Mouse (Mus musculus) cerebellum, adult 11 months (tissue): ENCODE data around the gene Colgalt1.

Experiments
- DNase-seq: peaks from one replicate; pipeline ENCODE4 v3.0.0; 2022

Colgalt1 gene

DNA sequence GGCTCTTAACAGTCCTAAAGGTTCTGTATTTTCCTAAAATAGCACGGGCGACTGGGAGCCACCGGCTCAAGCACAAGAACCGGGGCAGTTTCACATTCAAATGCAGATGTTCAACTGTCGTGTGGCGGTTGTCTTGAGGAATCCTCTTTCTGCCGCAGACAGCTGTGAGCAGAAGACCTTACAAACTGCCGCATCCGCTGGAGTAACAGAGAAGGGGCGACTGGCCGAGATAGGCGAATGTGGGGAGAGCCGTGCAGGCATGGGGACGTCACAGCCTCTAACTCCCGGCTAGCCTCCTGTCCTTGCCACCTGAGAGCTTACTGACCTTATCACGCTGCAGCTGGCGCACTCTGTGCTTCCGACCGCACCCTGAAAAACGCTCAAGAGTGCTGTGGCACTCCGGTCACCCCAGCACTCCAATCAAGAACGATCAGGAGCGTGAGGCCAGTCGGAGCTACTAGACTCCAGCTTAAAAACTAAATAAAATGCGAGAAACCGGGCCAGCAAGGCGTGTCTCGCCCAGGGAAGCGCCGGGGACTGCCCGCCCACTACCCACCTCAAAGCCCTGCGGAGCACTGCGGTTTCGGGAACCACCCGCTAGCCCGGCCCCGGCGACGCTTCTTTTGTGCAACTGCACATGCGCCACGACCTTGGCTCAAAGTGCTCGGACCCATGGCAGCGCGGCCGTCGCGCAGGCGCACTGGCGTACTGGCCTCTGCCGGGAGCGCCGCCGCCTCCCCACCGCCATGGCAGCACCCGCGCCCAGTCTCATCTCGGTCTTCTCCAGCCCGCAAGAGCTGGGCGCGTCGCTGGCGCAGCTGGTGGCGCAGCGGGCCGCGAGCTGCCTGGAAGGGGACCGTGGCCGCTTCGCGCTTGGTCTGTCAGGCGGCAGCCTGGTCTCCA, 19.1 kb upstream of the Colgalt1 start, which contains the start of gene Pgls:
Pgls (plus strand) TSS at position 706 of the 903 bp plus-strand sequence.
- DNase-seq = peak; percentile 96

DNA sequence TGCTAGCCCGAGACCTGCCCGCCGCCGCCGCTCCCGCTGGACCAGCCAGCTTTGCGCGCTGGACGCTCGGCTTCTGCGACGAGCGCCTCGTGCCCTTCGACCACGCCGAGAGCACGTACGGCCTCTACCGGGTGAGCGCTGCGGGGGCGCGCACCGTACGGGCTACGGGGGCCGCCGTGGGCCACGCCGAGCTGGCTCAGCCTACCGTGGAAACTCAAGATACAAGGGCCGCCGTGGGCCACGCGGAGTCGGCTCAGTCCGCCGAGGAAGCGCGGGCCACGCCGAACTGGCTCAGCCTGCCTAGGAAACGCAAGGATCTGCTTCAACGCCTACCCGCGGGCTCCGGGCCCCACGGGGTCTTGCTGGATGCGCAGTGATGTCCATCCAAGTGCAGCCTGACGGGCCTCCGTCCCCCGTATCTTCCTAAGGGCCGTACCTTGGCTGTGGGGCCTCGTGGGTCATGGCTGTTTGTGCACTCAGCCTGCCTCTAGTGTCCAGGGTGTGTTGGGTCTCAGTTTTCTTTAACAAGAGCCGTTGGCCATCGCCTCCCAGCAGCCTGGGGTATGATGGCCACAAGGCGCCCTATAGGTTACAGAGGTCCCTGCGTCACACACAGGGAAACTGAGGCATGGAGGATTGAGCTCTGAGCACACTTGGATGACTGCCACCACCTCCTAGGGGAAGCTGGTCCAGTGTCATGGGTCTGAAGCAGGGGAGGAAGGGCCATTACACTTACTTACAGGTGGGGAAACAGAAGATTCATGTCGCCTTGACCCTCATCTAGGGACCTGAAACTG, 18.2 kb upstream of the Colgalt1 start:
- DNase-seq = peak; percentile 89

DNA sequence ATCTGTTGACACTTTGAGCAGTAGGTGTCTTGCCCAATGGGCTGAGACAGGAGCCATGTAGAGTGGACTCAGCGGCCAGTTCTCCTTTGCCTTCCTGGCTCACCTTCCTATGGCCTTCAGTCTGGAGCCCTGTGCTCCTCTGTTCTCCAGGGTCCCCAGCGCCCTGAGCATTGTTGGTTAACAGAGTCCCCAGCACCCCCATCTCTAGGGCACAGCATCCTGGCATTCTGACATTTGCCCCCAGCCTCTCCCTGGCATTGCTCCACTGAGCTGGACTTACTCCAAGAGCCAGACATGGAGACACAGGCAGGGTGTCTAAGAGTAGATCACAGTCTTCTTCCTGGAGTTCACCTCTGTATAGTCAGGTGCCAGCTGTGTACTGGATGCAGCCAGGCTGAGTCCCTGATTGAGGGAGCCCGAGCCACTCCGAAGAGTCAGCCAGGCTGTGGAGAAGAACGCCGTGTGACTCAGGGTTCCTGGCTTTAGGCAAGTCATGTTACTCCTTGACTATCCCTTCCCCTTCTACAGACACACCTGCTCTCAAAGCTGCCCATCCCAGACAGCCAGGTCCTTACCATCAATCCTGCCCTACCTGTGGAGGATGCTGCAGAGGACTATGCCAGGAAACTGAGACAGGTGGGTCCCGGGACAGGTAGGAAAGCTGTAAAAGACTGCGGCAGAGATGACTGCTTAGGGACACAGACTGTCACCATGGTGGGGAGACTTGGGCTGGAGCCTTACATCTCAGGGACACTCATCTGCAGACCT, 17.1 kb upstream of the Colgalt1 start:
- no peak for DNase-seq

DNA sequence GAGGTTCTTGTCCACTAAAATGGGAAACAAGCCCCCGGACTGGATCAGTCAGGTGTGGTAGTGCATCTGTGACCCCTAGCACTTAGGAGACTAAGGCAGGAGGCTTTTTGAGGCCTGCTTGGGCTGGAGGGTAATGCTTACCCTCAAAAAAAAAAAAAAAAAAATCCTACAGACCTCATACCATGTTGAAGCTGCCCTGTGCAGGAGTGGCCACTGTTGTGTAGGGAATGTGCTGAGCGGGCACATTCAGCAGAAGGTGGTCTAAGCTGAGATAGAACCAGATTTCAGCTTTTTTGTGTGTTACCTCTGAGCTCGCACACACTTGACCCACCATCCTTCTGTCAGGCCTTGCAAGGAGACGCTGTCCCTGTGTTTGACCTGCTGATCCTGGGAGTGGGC, 16.5 kb upstream of the Colgalt1 start:
- DNase-seq = no peak

DNA sequence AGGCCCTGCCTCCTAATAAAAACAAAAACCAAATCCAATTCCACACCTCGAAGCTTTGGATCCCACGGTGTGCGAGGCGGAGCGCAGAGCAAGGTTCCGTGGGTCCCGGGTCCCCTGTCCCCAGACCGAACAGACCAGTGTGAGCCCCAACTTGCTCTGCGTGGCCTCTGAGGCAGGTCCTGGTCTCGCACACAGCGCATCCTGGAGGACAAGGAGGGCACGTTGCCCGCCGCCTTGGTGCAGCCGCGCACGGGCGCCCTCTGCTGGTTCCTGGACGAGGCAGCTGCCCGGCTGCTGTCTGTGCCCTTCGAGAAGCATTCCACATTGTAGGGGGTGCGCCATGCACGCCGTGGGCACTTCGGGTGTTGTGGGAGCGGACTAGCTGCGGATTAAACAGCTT, 14.9 kb upstream of the Colgalt1 start:
- DNase-seq = peak; percentile 91

DNA sequence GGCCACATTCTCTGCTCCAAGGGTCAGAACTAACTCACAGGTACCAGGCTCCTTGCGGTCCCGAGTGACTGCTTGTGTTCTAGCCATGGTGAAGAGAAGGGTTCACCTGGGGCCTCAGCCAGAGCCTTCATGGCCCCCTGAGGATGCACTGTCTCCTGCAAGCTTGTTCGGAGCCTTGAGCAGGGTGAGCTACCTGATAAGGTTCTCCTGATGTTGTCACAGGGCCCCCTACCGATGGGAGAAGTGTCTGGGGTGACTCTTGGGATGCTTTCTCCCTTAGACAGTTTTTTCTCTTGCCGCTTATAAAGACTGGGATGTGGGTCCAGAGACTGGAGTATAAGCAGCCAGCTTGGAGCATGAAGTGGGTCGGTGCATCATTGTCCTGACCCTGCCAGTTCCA, 14.4 kb upstream of the Colgalt1 start:
- no peak for DNase-seq

DNA sequence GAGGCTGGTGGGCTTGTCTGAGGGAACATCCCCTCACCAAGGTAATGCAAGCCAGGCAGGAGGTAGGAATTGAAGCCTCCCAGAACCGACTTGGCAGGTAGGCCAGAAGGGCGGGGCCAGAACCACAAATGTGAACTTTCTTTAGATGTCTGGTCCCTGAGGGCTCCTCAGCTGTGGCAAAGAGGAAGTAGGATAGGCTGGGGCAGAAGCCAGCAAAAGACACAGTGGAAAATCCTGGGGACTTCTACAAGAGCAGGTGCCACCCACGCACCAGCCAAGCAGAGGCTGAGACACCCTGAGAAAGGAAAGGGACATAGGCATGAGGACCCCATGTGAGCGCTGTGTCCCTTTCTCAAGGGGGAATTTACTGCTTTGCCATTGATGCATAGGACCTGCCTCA, 14.0 kb upstream of the Colgalt1 start:
- no peak for DNase-seq

DNA sequence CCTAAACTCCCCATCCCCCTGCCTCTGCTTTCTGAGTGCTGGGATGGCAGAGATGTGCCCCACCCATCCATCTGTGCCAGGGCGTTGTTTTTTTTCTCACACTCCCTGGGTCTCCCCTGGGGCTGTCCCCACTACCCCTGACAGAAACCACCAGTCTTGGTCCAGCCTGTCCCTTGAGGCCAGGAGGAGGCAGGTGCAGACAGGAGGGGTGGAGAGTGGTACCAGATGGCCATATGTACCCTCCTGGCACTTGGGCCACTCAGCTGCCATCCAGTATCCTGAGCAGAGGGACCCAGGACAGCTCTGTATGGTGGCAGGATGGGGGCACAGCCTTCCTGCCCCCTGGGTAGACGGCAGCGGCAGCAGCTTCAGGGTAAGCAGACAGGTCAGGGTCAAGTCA, 13.3 kb upstream of the Colgalt1 start, which contains the start of gene Fam129c:
Fam129c (plus strand) TSS at position 198 of the 400 bp plus-strand sequence.
- DNase-seq = no peak

DNA sequence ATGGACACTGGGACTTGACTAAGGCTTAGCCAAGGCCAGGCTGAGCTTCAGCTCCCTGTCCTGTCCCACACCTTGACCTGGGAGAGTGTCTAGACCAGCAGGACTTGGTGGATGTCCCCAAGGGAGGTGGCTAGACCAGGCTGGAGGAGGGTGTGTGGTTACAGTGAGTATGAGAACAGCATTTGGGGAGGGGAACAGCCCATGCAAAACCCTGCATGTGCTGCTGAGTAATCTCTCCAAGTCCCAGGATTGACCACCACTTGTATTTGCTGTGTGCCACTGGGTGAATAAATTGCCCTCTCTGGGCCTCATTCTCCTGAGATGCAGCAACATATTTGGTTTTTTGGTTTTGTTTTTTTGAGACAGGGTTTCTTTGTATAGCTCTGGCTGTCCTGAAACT, 12.4 kb upstream of the Colgalt1 start:
- no peak for DNase-seq

DNA sequence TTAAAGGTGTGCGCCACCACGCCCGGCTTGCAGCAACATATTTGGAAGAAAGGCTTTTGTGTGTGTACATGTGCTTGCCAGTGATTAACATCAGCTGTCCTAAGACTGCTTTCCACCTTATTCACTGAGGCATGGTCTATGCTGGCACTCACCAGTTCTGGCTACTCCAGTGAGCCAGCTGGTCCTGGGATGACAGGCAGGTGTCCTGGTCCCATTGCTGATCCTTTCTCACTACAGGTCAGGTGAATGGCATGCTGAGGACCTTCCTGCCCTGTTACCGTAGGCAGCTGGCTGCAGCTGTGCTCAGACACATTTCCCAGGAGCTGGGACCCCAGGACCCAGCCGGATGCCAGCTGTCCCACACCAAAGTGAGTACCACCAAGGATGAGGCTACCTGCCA, 12.0 kb upstream of the Colgalt1 start:
- no peak for DNase-seq

DNA sequence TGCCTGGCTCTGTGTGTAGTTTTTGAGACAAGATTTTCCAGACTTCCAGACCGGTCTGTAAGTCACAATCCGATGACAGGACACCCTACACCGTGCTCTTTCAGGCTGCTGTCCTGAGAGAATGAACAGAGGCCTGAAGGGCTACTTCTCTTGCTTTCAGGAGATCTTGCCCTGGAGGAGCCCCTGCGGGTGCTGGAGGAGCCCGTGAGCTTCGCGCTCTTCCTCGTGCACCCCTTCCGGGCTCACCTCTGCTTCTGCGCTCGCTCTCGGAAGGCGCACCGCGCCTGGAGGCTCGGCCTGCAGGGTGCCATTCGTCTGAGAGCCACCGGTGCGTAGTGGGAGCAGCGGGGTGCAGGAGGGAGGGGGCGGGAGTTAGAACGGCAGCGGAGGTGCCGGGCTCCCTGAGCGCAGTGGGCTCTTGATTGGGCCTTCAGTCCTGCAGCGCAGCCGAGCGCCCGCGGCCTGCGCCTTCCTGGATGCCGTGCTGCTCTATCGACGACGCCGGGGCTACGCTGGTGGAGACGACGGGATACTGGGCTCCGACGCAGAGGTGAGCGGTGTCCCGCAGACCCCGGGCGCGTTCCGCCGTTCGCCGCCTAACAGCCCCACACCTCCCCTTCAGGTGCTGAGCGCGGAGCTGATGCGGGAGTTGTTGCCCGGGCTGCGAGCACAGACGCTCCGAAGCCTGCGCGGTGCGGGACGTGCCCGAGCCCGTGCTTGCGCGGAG, 8.7 kb upstream of the Colgalt1 start:
- no peak for DNase-seq

DNA sequence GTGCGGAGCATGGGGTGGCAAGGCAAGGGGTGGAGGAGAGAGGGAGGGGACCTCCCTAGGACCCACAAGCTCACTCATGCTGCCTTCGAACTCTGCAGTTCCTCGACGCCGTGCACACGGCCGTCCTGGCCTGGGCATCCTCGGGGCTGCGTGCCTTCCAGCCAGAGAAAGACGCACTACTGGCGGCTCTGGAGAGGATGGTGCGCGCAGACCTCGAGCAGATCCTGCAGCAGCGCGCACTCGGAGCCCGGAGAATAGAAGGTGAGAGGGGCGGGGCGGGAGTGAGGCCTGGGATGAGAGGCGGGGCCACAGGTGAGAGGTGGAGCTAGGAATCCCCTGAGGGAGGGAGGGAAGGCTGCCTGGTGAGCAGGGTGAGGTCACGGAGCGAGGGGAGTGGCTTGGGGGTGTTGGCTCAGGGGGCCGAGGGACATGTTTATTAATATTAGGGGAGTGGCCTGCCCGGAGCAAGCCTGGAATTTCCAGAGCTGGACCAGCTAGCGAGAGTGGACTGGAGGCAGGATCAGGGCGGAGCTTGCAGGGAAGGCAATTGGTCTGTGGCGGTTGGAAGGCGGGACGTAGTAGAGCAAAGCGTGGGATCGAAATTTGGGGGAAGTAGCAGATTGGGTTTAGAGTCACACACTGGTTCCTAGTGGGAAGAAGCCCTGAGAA, 8.0 kb upstream of the Colgalt1 start:
- DNase-seq = no peak

DNA sequence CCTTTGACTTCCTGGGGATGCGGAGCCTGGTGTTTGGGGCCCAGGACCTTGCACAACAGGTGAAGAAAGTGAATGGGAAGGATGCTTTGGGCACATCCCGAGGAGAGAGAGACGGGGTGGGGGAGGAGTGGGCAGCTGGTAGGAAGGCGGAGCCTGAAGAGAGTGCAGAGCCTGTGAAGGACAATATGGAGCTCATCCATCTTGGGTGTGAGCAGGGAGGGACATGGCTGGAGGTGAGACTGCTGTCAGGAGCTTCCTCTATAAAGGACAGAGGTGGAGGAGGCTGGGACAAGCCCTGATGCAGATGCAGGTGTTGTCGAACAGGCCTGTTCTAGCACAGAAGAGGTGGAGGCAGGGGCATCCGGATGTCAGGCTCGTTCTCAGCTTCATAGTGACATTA, 6.8 kb upstream of the Colgalt1 start:
- DNase-seq = no peak

DNA sequence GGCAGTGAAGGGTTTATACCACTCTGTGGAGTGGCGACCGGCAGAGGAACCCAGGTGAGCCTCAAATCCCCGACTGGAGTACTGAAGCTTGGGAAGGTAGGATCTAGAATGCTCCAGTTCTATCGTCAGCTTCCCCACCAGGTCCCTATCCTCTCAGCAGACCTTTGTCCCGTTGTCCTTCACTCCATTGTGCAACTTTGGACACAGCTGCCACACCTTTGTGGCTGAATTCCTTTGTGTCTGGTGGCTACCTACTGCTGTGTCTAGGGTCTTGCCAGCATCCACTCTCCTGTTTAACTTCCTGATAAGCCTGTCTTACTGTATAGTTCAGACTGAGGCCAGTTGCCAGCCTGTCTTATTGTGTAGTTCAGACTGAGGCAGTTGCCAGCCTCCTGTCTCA, 1.3 kb downstream of the Colgalt1 start:
- DNase-seq = no peak

DNA sequence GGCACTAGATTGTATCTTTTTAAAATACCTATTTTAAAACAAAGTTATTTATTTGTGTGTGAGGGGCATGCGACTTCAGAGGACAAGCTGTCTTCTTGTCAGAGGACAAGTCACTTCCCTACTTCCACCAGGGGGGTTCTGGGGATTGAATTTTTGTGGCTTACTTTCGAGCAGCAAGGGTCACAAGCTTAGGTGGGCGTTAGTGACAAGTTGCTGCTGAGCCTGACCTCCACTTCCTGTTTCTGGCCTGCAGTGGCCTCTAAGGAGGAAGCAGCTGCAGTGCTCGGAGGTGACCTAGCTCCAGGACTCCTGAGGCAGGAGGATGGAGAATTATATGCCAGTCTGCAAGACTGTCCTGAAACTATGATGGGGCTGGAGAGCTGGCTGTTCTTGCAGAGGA, 2.6 kb downstream of the Colgalt1 start:
- no peak for DNase-seq

DNA sequence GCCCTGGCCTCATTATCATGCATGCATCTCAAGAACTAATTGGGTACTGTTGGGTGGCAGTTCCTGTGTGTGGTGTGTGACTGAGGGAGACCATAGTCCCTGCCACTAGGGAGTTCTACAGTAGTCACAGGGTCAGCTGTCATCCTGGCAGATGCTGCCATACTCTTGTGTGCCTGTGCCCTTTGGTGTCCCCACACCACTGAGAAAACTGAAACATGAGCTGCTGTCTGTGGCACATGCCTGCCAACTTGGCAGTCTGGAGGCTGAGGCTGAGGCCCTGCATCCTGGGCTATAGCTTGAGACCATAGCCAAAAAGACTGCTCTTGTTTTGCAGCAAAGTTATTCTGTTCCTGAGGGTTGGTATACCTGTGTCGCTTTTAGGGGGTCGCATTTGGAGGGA, 9.0 kb downstream of the Colgalt1 start:
- DNase-seq = no peak

DNA sequence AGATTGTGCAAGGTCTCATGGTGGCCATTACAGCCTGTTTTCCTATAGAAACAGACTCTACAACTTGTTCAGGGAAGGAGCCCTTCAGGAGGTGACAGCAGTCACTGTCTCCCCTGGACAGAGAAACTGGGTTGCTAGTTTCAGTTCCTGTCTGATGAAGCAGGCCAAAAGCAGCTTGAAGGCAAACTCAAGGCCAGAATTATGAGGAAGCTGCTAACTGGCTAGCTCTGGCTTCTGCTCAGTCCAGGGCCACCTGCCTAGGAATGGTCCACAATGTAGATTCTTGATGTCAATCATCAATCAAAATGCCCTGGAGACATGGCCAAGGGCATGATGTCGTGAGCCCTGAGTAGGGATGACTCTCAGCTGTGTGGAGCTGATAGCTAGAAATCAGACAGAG, 14.3 kb downstream of the Colgalt1 start:
- no peak for DNase-seq

DNA sequence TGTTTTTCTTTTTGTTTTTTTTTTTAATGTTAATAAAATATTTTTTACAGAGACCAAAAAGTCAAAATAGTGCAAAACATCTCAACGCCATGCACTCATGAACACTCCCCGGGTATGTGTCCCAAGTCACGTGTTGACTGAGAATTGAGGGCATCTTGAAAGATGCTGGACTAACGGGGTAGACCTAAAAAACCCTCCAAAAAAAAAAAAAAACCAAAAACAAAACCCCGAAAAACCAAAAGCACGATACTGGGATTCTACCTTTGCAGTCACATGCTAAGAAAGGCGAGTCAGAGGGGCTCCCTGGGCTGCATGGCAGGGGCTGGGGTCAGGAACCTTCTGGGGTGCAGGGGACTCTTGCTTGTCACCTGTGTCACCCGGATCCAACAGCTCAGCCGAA, 16.0 kb downstream of the Colgalt1 start:
- DNase-seq = no peak

DNA sequence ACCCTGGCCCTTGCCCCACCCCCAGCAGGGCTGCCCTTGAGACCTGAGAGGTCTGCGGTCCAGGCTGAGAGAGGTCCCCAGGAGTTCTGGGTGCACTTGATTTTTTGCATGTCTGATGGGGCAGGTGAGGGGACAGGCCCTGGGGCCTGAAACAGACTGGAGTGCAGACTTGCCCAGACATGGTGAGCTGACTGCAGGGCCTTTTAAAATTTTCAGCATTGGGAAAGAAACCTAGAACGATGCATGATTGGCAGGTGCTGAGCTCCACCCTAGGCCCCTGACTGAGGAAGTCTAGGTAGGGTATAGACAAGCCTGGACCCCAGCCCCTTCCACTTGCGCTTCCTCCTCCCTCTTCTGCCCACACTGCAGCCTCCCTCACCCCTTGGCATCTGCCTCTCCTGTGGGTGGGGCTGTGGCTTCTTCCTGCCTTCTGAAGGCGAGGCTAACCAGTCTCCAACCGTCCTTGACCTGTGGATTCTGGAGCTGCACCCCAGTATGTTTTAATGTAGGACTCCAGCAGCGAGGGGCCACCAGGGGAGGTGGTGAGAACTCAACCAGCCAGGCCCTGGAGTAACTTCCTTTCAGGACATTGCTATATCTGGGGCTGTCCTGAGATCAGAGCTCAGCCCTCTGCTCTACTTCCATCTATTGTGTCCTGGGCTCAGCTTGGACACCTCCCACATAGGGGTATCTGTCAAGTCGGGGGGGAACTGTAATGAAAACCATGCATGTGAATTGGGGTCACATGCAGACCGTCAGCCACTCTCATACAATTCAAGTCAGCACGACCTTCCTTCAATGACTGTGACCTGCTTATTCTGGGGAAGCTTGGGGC, 16.7 kb downstream of the Colgalt1 start:
- DNase-seq = no peak

DNA sequence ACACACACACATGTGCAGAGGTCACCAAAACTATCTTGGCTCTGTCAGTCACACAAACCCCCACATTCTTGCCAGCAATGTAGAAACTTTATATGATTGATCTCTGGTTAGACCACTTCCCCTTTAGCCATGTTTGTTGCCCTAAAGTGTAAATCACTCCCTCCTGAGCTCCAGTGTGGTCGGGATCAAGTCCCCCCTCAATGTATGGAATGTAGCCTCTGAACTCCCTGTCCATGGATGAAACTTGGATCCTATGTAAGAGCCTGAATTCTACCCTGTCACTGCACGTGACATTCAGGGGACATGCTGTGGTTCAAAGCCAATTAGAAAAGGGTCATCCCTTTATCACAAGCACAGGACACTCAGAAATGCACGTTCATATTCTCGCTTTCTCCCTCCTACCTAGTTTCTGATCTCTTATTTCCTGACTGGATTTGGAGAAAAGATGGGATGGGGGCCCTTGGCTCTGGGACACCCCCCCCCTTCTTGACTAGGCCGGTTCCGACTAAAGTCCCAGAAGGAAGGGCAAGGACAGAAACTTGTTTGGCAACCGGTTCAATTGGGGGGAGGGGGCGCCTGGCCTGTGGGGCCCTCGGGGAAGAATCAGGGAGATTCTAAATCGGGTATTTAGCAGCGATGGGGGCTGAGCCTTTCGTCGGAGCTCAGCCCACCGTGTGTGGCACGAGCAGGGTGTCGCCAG, 17.7 kb downstream of the Colgalt1 start:
- no peak for DNase-seq
